Mouse (Mus musculus) layer of hippocampus, postnatal 10 days (tissue): Measurements from ENCODE around the gene Ripk1. TPM values are rescaled to one million over a fixed set of nuclear protein-coding genes. Genes with fewer than 3 reads are reported as not detected.

Experiments
- DNase-seq, 2 experiments: peaks; one replicate each; pipeline ENCODE4 v3.0.0; 2021; ENCODE audit warnings: low spot score in 2 of 2
- long read RNA-seq: library from polyadenylated mRNA; stranded (forward); transcript quantifications from one replicate; pipeline ENCODE4 v2.0.0, GENCODE M21; 2023
- total RNA-seq, 2 experiments: library from RNA; stranded (reverse); gene quantifications; 2 replicates each; pipeline ENCODE4 v1.2.3; 2021

Ripk1 gene
- total RNA-seq = 10 to 100 TPM in 1 of 2 experiments, 1 to 10 TPM in 1; 7.8 to 10.1 TPM
- long read RNA-seq, partial matches to known transcripts = 0 of 1 reads
- long read RNA-seq, other reads (novel, unspliced or antisense) = 0 of 1 reads

GRCm38 (mm10) chr13:34002058-34003006 is at the start of gene Ripk1, which contains the start of gene Serpinb6a:
Ripk1 (plus strand) TSS chr13:34002363.
Serpinb6a (minus strand) TSS chr13:34002794.
- peak; percentile 87 to 91 for DNase-seq

- DNase-seq = no peak
Observed at GRCm38 (mm10) chr13:33952947-33953346, 49.2 kb upstream of the Ripk1 start.

- no peak for DNase-seq
Observed at GRCm38 (mm10) chr13:33956571-33957421, 45.4 kb upstream of the Ripk1 start.

- DNase-seq = no peak
Observed at GRCm38 (mm10) chr13:33959771-33960170, 42.4 kb upstream of the Ripk1 start.

- peak; percentile 62 to 64 for DNase-seq
Observed at GRCm38 (mm10) chr13:33964206-33965046, 37.7 kb upstream of the Ripk1 start, which contains the start of gene Nqo2. Nqo2 (plus strand) TSS chr13:33964687.

- DNase-seq = no peak
Observed at GRCm38 (mm10) chr13:33965056-33966024, 36.8 kb upstream of the Ripk1 start.

- DNase-seq = no peak
Observed at GRCm38 (mm10) chr13:33966025-33966412, 36.1 kb upstream of the Ripk1 start.

GRCm38 (mm10) chr13:33966574-33966973 is 35.6 kb upstream of the Ripk1 start:
- no peak for DNase-seq

GRCm38 (mm10) chr13:33989625-33990024 is 12.5 kb upstream of the Ripk1 start:
- DNase-seq = no peak

- DNase-seq = peak; percentile 68 to 74
Observed at GRCm38 (mm10) chr13:33995197-33995596, 7.0 kb upstream of the Ripk1 start.

GRCm38 (mm10) chr13:34003058-34003457 is 895 bp downstream of the Ripk1 start:
- DNase-seq = no peak

- no peak for DNase-seq
Observed at GRCm38 (mm10) chr13:34007234-34007633, 5.1 kb downstream of the Ripk1 start.

- DNase-seq = no peak
Observed at GRCm38 (mm10) chr13:34016927-34017569, 14.9 kb downstream of the Ripk1 start.

- DNase-seq = no peak
Observed at GRCm38 (mm10) chr13:34018521-34018920, 16.4 kb downstream of the Ripk1 start.

GRCm38 (mm10) chr13:34021998-34022397 is 19.8 kb downstream of the Ripk1 start:
- no peak for DNase-seq

- DNase-seq = no peak
Observed at GRCm38 (mm10) chr13:34032041-34032440, 29.9 kb downstream of the Ripk1 start.

GRCm38 (mm10) chr13:34035424-34035823 is 33.3 kb downstream of the Ripk1 start:
- DNase-seq = no peak

GRCm38 (mm10) chr13:34036726-34037125 is 34.6 kb downstream of the Ripk1 start:
- DNase-seq = no peak
